Mouse (Mus musculus) heart, adult 11 months (tissue): ENCODE measurements around the gene Parp3.

Source experiments
- DNase-seq: peaks from one replicate; pipeline ENCODE4 v3.0.0; 2022

The Parp3 gene

DNA sequence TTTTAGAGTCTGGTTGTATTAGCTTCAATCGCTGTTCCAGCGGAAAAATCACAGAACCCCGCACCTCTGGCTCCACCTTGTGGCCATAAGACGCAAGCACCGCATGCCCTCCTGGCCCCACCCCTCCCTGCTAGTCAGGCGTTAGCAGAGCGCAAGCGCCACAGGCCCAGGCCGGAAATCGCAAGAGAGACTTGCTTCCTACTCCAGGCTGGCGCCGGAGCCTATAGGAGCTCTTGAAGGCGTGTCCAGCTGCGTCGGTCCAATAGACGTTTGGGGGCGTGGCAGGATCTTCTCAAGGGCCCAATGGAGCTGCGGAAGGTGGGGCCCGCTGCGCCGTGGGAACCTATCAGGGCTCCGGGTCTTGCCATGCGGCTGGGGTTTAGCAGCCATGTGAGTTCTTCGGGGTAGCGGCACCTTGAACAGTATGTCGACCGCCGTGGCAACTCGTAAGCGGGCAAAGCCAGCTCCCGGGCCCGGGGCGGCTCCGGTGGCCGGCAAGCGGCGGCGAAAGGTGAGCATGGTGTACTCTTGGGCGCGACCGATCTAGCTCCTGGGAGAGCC, at the start of gene Parp3:
TSS of gene Parp3 (minus strand) at position 26 of the 561 bp plus-strand sequence.
- DNase-seq, result peak; percentile 100

DNA sequence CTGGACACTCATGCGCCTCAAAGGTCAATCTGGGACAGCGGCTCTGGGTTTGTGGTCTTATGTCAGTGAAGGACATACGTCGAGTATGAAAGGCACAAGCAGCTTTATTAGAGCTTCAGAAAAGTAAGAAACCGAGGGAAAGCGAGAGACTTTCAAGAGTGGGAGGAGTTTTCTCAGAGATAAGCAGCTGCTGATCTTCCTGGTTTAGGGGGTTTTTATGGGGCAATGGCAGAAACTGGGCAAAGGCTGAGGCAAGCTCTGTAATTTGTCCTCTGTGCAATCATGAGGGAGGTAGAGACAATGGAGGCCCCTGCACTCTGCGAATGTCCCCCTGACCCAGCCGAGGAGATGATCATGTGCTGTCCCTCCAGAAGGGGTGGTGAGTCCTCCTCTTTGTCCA, 43.2 kb upstream of the Parp3 start:
- peak; percentile 22 for DNase-seq

- no peak for DNase-seq
Measured at GRCm38 (mm10) chr9:106519433-106519832, 42.7 kb upstream of the Parp3 start.

- DNase-seq, result no peak
Measured at GRCm38 (mm10) chr9:106514273-106514672, 37.5 kb upstream of the Parp3 start, which contains the start of gene Iqcf5. Gene Iqcf5, plus strand, starts transcription at chr9:106514573.

DNA sequence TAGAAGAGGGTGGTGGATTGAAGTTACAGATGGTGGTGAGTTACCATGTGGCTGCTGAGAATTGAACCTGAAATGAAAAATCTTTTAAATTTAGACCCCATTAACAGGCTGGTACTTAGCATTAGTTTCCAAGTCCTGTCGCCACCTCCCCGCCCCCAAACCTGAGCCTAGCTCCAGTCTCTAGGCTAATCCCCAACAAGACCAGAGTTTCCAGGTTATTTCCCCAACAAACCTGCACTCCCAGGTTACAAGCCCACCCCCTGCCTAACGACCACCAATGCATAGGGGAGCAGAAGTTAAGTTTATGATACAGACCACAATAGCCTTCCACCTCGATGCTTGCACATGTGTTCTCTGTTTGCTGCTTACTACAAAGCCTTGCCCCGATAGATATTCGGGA, 36.8 kb upstream of the Parp3 start:
- DNase-seq, result peak; percentile 56

DNA sequence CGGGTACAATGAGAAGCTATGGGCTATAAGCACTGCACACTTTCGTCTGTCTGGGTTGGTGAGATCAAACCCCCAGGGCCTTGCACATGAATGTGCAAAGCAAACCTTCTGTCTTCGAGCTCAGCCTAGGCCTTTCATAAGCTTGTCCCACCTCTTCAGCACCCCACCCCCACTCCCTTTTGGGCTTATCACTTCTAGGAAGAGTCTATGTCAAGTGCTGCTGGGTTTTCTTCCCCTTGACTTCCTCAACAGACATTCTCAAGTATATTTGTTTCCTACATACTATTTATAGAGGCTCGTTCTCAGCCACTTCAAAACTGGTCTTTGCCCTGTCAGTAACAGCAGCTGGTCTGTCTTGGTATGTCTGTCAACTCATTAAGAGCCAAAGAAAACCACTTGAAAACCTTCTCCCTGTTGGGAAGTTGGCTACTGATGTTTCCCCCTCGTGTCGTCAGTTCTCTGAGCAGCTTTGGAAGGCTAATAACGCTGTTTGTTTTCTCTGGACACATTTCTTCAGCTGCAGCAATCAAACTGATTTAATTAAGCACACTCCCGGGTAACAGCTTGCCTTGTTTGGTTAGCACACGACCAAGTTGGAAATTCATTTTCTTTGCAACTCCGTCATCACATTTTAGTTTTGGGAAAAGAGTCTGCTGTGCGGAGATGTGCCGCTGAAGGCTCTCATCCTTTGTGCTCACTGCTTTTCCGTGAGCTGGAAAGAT, 36.1 kb upstream of the Parp3 start:
- DNase-seq, result peak; percentile 71

GRCm38 (mm10) chr9:106509356-106509755, 32.6 kb upstream of the Parp3 start:
- peak; percentile 34 for DNase-seq

GRCm38 (mm10) chr9:106504246-106504645, 27.5 kb upstream of the Parp3 start:
- DNase-seq, result no peak

- DNase-seq, result peak; percentile 61
Measured at GRCm38 (mm10) chr9:106501846-106502245, 25.1 kb upstream of the Parp3 start.

- peak; percentile 76 for DNase-seq
Measured at GRCm38 (mm10) chr9:106499667-106500066, 22.9 kb upstream of the Parp3 start, which contains the start of gene Iqcf1. Gene Iqcf1, plus strand, starts transcription at chr9:106499967.

DNA sequence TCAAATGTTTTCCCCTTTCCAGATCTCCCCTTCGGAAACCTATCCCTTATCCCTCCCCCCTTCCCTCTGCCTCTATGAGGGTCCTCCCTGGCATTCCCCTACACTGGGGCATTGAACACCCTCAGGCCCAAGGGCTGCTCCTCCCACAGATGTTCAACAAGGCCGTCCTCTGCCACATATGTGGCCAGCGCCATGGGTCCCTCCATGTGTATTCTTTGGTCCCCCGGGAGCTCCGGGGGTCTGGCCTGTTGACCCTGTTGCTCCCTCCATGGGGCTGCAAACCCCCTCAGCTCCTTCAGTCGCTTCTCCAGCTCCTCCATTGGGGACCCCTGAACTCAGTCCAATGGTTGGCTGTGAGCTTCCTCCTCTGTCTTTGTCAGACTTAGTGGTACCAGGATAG, 10.9 kb upstream of the Parp3 start:
- DNase-seq, result peak; percentile 89

GRCm38 (mm10) chr9:106485076-106485475, 8.3 kb upstream of the Parp3 start:
- peak; percentile 85 for DNase-seq

DNA sequence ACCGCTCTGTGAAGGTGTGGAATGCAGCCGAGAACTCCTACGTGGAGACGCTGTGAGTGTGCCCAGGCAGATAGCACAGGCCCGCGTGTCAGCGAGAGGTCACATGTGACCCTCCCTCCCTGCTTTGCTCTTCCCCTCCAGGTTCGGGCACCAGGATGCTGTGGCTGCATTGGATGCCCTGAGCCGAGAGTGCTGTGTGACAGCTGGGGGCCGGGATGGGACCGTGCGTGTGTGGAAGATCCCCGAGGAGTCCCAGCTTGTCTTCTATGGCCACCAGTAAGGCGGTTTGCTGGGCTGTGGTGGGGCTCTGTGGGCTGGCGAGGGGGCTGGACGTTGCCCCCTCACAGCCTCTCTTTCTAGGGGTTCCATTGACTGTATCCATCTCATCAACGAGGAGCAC, 6.9 kb upstream of the Parp3 start:
- DNase-seq, result peak; percentile 86

DNA sequence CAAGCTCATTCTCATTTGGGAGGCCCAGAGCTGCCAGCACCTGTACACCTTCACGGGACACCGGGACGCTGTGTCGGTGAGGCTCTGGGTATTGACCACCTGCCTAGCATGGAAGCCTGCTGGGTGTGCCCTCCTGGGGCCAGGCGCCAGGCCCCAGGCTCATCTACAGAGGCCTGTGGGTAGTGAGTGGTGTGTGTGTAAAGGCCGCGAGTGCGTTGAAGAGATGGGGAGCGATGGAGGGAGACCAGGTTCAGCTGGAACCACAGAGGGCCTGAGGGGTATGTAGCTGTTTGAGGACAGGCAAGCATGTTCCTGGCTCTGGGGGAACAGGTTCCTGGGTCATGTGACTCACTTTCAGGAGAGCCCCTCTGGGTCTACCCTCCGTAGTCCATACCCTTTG, 6.4 kb upstream of the Parp3 start:
- peak; percentile 86 for DNase-seq

DNA sequence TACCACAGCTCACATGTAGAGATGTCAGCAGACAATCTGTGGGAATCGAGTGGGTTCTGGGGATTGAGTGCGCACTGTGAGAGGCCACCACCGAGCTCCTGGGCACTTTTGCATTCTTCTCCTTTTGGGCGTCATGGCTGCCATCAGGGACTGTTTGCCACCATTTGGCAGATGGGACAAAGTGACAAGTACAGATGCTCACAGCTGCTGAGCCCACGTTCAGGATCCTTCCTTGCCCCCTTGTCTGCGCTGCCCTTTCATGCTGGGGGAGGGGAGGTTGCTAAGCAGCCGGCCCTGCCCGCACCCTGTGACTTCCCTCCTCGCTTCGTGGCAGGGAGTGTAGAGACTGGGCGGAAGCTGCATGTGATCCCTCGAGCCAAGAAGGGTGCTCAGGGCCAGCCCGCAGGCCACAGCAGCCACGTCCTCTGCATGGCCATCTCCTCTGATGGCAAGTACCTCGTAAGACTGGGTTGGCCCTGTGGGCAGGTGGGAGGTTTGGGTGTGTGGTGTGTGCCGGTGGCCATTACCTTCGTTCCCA, 5.9 kb upstream of the Parp3 start:
- DNase-seq, result peak; percentile 87

DNA sequence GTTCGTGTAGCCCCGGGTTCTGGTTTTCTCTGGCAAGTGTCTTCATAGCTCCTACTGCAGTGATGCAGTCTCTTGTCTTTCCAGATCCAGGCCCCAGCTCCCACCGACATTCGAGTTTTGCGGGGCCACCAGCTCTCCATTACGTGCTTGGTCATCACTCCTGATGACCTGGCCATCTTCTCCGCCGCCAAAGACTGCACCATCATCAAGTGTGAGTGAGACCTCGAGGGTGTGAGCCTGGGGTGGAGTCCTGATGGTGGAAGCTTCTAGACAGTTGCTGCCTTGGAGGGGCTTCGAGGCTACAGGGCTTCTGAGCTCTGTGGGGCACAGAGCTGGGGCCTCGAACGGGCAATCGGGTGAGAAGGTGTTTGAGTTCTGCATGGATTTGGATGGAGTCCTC, 4.9 kb upstream of the Parp3 start:
- peak; percentile 88 for DNase-seq

DNA sequence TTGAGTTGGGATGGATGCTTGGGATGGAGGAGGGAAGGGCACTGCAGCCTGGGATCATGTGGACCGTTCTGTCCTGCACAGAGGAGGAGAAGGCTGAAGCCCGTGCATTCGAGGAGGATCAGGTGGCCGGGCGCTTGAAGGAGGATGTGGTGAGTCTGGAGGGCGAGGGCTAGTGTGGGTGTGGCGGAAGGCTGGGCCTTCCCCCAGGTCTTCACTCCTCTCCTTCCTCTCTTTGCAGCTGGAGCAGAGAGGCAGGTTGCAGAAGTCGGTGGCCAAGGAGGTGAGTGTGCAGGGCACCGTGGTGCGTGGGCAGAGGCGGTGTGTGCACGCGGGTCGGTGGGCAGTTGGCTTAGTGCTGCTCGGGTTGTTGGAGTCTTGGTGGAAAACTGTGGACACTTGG, 4.3 kb upstream of the Parp3 start:
- DNase-seq, result peak; percentile 85

DNA sequence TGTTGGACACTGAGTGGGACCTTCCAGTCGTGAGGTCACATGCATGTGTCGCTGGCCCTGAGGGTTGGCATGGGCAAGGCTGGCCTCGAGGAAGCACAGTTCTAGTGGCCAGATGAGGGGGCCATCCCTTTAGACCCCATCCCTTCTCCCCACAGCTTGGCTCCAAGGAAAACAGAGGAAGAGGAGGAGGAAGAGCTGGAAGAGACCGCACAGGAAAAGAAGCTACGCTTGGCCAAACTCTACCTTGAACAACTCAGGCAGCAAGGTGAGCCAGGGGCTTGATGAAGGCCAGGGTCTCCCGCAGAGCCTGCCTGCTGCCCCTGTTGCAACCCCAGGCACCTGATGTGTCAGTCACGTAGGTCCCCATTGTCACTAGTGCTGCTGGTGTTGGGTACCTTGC, 3.8 kb upstream of the Parp3 start:
- DNase-seq, result peak; percentile 91

DNA sequence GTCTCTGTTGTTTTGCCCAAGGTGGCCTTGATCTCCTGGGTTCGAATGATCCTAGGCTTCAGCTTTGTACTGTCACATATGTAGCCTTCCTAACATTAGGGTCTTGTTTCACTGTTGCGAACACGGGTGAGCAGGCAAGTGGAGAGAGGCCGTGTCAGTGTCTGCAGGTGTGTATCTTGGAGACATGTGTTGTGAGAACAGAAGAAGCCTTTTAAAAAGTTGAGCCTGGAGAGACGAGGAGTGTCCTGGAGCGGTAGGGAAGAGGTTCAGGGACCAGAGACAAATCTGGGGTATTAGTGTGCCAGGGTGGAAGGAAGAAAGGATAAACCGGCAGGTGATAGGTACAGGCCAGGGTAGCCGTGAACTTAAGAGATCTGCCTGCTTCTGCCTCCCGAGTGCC, 1.4 kb upstream of the Parp3 start:
- DNase-seq, result peak; percentile 84

DNA sequence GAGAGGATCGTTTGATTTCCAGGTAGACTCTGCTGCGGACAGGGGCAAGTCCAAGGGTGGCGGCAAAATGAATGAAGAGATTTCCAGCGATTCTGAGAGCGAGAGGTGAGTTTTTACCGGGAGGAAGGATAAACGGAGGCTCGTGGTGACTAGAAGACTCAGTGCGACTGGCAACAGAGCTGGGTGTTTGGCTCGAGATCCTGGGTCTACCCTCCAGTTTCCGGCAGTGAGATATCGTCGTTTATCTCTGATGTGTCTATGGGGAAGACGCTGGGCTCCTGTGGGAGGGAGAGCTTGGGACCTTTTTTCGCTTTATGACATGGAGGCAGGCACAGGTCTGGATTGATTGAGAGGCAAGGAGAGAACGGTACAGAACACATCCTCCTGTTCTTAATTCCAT, 900 bp upstream of the Parp3 start:
- peak; percentile 91 for DNase-seq

GRCm38 (mm10) chr9:106476002-106476923, 486 bp downstream of the Parp3 start:
- peak; percentile 98 for DNase-seq

- DNase-seq, result no peak
Measured at GRCm38 (mm10) chr9:106475663-106476001, 1.1 kb downstream of the Parp3 start, which contains the start of gene Rrp9. Gene Rrp9, plus strand, starts transcription at chr9:106475963.

DNA sequence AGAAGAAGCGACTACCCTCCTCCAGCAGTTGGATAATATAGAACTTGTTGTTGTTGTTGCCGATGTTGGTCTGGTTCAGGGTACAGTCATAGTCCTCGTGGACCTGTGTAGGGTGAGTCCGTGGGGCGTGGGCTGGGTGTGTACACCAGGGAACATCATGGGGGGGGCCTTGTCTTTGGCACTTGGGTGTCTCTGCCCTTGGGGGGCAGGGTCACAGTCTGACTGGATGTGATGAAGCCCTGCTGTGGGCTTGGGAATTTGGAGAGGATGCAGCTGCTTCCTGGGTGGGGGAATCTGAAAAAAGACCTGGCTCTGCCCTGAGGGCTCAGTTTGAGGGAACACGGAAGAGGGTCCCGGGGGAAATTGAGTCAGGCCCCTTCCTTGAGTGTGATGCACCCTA, 1.7 kb downstream of the Parp3 start:
- DNase-seq, result peak; percentile 97
